Mouse (Mus musculus): ENCODE data around the gene Tulp4. TPM values are rescaled to one million over a fixed set of nuclear protein-coding genes. Genes with fewer than 3 reads are reported as not detected.

The Tulp4 gene
- polyA plus RNA-seq, 1 experiment from 2014 or later = 212 TPM

DNA sequence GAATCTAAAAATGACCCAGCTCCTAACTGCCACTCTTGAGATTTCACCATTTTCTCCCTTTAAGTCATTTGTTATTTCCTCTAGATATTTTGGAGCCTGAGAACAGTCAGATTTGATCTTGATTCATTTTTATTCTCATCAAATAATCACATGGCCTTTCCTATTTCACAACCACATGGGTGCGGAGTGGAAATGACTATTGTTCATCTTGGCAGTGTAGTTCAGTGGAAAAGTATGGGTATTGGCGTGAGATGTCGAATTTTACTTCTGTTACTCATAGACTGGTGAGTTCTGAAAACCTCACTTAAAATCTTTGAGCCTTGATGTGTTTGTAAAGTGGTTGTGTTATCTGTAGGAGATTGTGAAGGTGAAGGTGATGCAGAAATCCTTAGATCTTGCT is 24.8 kb downstream of the Tulp4 start:
- H3K9ac ChIP-seq (replicated peaks; ENCODE audit: low read length) = no peak overlapping the region
- no peak overlapping the region for H3K4me2 ChIP-seq (ENCODE audit: low read length)
- WGBS = 97% methylated on average over 3 of the region's 3 CpGs
- no peaks in the 10 kb centered on the region for H3K4me1 ChIP-seq (ENCODE audit: control insufficient read depth, insufficient read depth, low read length)
- H3K9me3 ChIP-seq (ENCODE audit: control insufficient read depth, low read length) = no peaks in the 10 kb centered on the region
- H3K36me3 ChIP-seq (ENCODE audit: control insufficient read depth, insufficient read depth, low read length) = peaks cover 8% of the 10 kb centered on the region
- no peaks in the 10 kb centered on the region for H3K27me3 ChIP-seq (ENCODE audit: control insufficient read depth, insufficient read depth, low read length)
- H3K4me3 ChIP-seq (replicated peaks; ENCODE audit: low read depth, low read length) = no peak overlapping the region
- DNase-seq = no peak
- no peak overlapping the region for H3K27ac ChIP-seq (replicated peaks; ENCODE audit: low read depth, low read length)
- no peak for ATAC-seq (ENCODE audit: low FRiP score, low TSS enrichment)

- no peak overlapping the region for H3K4me2 ChIP-seq (ENCODE audit: low read length)
- 95% methylated on average over 3 of the region's 3 CpGs for WGBS
Measured at GRCm38 (mm10) chr17:6140875-6141274, 34.6 kb downstream of the Tulp4 start.

DNA sequence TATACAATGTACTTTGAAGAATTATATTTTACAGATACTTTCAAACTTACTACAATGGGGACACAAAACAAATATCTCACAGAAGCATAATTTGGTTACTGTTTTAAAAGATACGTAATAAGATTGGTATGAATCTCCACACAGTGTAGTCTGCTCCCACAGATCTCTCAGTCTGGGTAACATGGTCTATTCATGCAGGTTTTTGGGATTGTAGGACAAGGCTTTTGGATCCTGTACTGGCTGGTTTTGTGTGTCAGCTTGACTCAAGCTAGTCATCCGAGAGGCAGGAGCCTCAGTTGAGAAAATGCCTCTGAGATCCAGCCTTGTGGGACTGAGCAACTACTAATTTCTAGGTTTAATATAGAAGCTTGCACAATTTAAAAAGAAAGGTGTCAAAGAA is 35.1 kb downstream of the Tulp4 start:
- Histone ChIP-seq H3K4me2 (ENCODE audit: low read length) (no peak overlapping the region), H3K36me3 (ENCODE audit: control insufficient read depth, insufficient read depth, low read length) (peaks cover 33% of the 10 kb centered on the region), H3K4me1 (ENCODE audit: control insufficient read depth, insufficient read depth, low read length) (peaks cover 10% of the 10 kb centered on the region; the same call in 1 of the 2 replicates), H3K4me3 (replicated peaks; ENCODE audit: low read depth, low read length) (no peak overlapping the region), H3K27me3 (ENCODE audit: control insufficient read depth, insufficient read depth, low read length) (no peaks in the 10 kb centered on the region), H3K9ac (replicated peaks; ENCODE audit: low read length) (no peak overlapping the region), H3K9me3 (ENCODE audit: control insufficient read depth, low read length) (no peaks in the 10 kb centered on the region), H3K27ac (replicated peaks; ENCODE audit: low read depth, low read length) (no peak overlapping the region)
- 89% methylated on average over 2 of the region's 2 CpGs for WGBS
- ATAC-seq (ENCODE audit: low FRiP score, low TSS enrichment) (no peak), DNase-seq (no peak)

More at GRCm38 (mm10) chr17:6140875-6141274, 34.6 kb downstream of the Tulp4 start:
- Histone ChIP-seq H3K4me1 (ENCODE audit: control insufficient read depth, insufficient read depth, low read length) (peaks cover 10% of the 10 kb centered on the region; the same call in 1 of the 2 replicates), H3K36me3 (ENCODE audit: control insufficient read depth, insufficient read depth, low read length) (peaks cover 30% of the 10 kb centered on the region), H3K9ac (replicated peaks; ENCODE audit: low read length) (no peak overlapping the region), H3K9me3 (ENCODE audit: control insufficient read depth, low read length) (no peaks in the 10 kb centered on the region), H3K27ac (replicated peaks; ENCODE audit: low read depth, low read length) (no peak overlapping the region), H3K27me3 (ENCODE audit: control insufficient read depth, insufficient read depth, low read length) (no peaks in the 10 kb centered on the region), H3K4me3 (replicated peaks; ENCODE audit: low read depth, low read length) (no peak overlapping the region)
- ATAC-seq (ENCODE audit: low FRiP score, low TSS enrichment) (no peak), DNase-seq (no peak)

DNA sequence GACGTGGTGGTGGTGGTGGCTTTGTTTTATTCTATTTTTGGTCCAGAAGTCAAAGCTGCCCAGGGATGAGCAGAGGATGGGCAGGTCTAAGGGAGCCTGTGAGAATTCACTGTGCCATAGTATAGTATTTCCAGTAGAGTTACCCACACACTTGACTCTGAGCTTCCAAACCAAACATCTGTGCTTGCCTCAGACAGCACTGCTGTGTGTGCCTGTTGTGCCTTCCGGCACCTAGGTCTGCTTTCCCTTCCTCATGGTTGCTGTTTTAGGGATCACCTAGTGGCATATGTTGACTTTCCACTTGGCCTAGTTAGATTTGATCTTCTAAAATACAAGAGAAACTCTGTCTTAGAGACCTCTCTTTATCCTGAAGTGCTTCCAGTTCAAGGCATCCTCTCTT is 39.0 kb downstream of the Tulp4 start:
- no peak overlapping the region for H3K27ac ChIP-seq (replicated peaks; ENCODE audit: low read depth, low read length)
- no peaks in the 10 kb centered on the region for H3K27me3 ChIP-seq (ENCODE audit: control insufficient read depth, insufficient read depth, low read length)
- DNase-seq (no peak), ATAC-seq (ENCODE audit: low FRiP score, low TSS enrichment) (no peak)
- peaks cover 10% of the 10 kb centered on the region; the same call in 1 of the 2 replicates for H3K4me1 ChIP-seq (ENCODE audit: control insufficient read depth, insufficient read depth, low read length)
- no peak overlapping the region for H3K4me2 ChIP-seq (ENCODE audit: low read length)
- no peak overlapping the region for H3K4me3 ChIP-seq (replicated peaks; ENCODE audit: low read depth, low read length)
- H3K9me3 ChIP-seq (ENCODE audit: control insufficient read depth, low read length) = no peaks in the 10 kb centered on the region
- no peak overlapping the region for H3K9ac ChIP-seq (replicated peaks; ENCODE audit: low read length)
- H3K36me3 ChIP-seq (ENCODE audit: control insufficient read depth, insufficient read depth, low read length) = peaks cover 13% of the 10 kb centered on the region; the same call in 1 of the 2 replicates
- WGBS = 97% methylated on average over 2 of the region's 2 CpGs

DNA sequence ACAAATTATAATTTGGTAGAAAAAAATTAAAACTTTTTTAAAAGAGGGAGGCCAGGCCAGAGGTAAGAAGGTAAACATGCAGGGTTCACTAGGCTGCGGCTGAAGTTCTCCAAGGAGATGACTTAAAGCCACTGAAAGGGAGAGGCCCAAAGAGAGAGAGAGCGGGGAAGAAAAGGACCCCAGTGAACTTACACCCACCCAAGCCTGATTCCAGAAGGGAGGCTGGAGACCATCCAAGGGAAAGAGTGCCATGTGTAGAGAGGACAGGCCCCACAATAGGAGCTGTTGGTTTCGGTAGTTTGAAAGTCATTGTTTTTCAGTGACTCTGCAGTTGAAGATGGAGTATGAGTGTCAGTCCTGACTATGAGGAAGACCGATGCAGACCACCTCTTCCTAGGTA is 46.7 kb downstream of the Tulp4 start:
- 0 out of 2 replicates have a peak, but pooled peaks cover 8% of the 10 kb centered on the region for H3K36me3 ChIP-seq (ENCODE audit: control insufficient read depth, insufficient read depth, low read length)
- no peak for ATAC-seq (ENCODE audit: low FRiP score, low TSS enrichment)
- H3K27ac ChIP-seq (replicated peaks; ENCODE audit: low read depth, low read length) = no peak overlapping the region
- no peaks in the 10 kb centered on the region for H3K27me3 ChIP-seq (ENCODE audit: control insufficient read depth, insufficient read depth, low read length)
- WGBS = 95% methylated on average over 4 of the region's 4 CpGs
- no peak for DNase-seq
- H3K4me3 ChIP-seq (replicated peaks; ENCODE audit: low read depth, low read length) = no peak overlapping the region
- H3K9ac ChIP-seq (replicated peaks; ENCODE audit: low read length) = no peak overlapping the region
- no peaks in the 10 kb centered on the region for H3K9me3 ChIP-seq (ENCODE audit: control insufficient read depth, low read length)
- H3K4me2 ChIP-seq (ENCODE audit: low read length) = no peak overlapping the region
- no peaks in the 10 kb centered on the region for H3K4me1 ChIP-seq (ENCODE audit: control insufficient read depth, insufficient read depth, low read length)

DNA sequence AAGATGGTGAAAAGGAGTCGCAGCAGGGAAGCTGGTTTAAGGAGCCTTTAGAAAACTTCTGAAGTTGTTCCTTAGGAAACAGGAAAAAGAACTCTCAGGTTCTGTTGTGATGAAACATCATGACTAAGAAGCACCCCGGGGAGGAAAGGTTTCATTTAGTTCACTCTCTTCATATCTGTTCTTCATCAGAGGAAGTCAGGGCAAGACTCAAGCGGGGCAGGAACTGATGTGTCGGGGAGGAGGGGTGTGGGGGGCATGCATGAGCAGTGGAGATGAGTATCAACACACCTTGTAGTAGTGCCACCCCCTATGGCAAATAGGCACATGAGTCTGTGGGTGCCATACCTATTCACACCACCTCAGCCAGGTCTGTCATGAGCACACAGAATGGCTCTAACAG is 47.3 kb downstream of the Tulp4 start:
- Histone ChIP-seq H3K9ac (replicated peaks; ENCODE audit: low read length) (no peak overlapping the region), H3K27me3 (ENCODE audit: control insufficient read depth, insufficient read depth, low read length) (no peaks in the 10 kb centered on the region), H3K36me3 (ENCODE audit: control insufficient read depth, insufficient read depth, low read length) (0 out of 2 replicates have a peak, but pooled peaks cover 8% of the 10 kb centered on the region), H3K27ac (replicated peaks; ENCODE audit: low read depth, low read length) (no peak overlapping the region), H3K9me3 (ENCODE audit: control insufficient read depth, low read length) (no peaks in the 10 kb centered on the region), H3K4me2 (ENCODE audit: low read length) (no peak overlapping the region), H3K4me3 (replicated peaks; ENCODE audit: low read depth, low read length) (no peak overlapping the region), H3K4me1 (ENCODE audit: control insufficient read depth, insufficient read depth, low read length) (no peaks in the 10 kb centered on the region)
- ATAC-seq (ENCODE audit: low FRiP score, low TSS enrichment) = no peak
- no peak for DNase-seq
- WGBS = 93% methylated on average over 4 of the region's 4 CpGs

- no peak overlapping the region for H3K27ac ChIP-seq (replicated peaks; ENCODE audit: low read depth, low read length)
- ATAC-seq (ENCODE audit: low FRiP score, low TSS enrichment) (no peak), DNase-seq (no peak)
- WGBS = 84% methylated on average over 4 of the region's 4 CpGs
- H3K9ac ChIP-seq (replicated peaks; ENCODE audit: low read length) = no peak overlapping the region
- H3K4me3 ChIP-seq (replicated peaks; ENCODE audit: low read depth, low read length) = no peak overlapping the region
- no peaks in the 10 kb centered on the region for H3K4me1 ChIP-seq (ENCODE audit: control insufficient read depth, insufficient read depth, low read length)
- H3K36me3 ChIP-seq (ENCODE audit: control insufficient read depth, insufficient read depth, low read length) = 0 out of 2 replicates have a peak, but pooled peaks cover 10% of the 10 kb centered on the region
- H3K27me3 ChIP-seq (ENCODE audit: control insufficient read depth, insufficient read depth, low read length) = no peaks in the 10 kb centered on the region
- no peaks in the 10 kb centered on the region for H3K9me3 ChIP-seq (ENCODE audit: control insufficient read depth, low read length)
- no peak overlapping the region for H3K4me2 ChIP-seq (ENCODE audit: low read length)
Measured at GRCm38 (mm10) chr17:6154366-6154765, 48.1 kb downstream of the Tulp4 start.

GRCm38 (mm10) chr17:6160495-6160894 is 54.3 kb downstream of the Tulp4 start:
- H3K36me3 ChIP-seq (ENCODE audit: control insufficient read depth, insufficient read depth, low read length) = 0 out of 2 replicates have a peak, but pooled peaks cover 4% of the 10 kb centered on the region
- no peak overlapping the region for H3K27ac ChIP-seq (replicated peaks; ENCODE audit: low read depth, low read length)
- H3K9ac ChIP-seq (replicated peaks; ENCODE audit: low read length) = no peak overlapping the region
- no peak for ATAC-seq (ENCODE audit: low FRiP score, low TSS enrichment)
- WGBS = 95% methylated on average over 6 of the region's 6 CpGs
- H3K27me3 ChIP-seq (ENCODE audit: control insufficient read depth, insufficient read depth, low read length) = no peaks in the 10 kb centered on the region
- H3K4me3 ChIP-seq (replicated peaks; ENCODE audit: low read depth, low read length) = no peak overlapping the region
- no peak for DNase-seq
- no peak overlapping the region for H3K4me2 ChIP-seq (ENCODE audit: low read length)
- no peaks in the 10 kb centered on the region for H3K9me3 ChIP-seq (ENCODE audit: control insufficient read depth, low read length)
- H3K4me1 ChIP-seq (ENCODE audit: control insufficient read depth, insufficient read depth, low read length) = no peaks in the 10 kb centered on the region

- no peak overlapping the region for H3K27ac ChIP-seq (replicated peaks; ENCODE audit: low read depth, low read length)
- WGBS = 83% methylated on average over 9 of the region's 9 CpGs
- H3K9ac ChIP-seq (replicated peaks; ENCODE audit: low read length) = no peak overlapping the region
- H3K36me3 ChIP-seq (ENCODE audit: control insufficient read depth, insufficient read depth, low read length) = 0 out of 2 replicates have a peak, but pooled peaks cover 4% of the 10 kb centered on the region
- DNase-seq = no peak
- H3K27me3 ChIP-seq (ENCODE audit: control insufficient read depth, insufficient read depth, low read length) = no peaks in the 10 kb centered on the region
- no peak overlapping the region for H3K4me3 ChIP-seq (replicated peaks; ENCODE audit: low read depth, low read length)
- no peaks in the 10 kb centered on the region for H3K9me3 ChIP-seq (ENCODE audit: control insufficient read depth, low read length)
- no peaks in the 10 kb centered on the region for H3K4me1 ChIP-seq (ENCODE audit: control insufficient read depth, insufficient read depth, low read length)
- ATAC-seq (ENCODE audit: low FRiP score, low TSS enrichment) = no peak
- no peak overlapping the region for H3K4me2 ChIP-seq (ENCODE audit: low read length)
Measured at GRCm38 (mm10) chr17:6161916-6162315, 55.7 kb downstream of the Tulp4 start.

Measured in midbrain, embryonic 14.5 days (tissue).